Mouse (Mus musculus) kidney, adult 2 months (tissue): ENCODE measurements around the gene Gpr152.

Experiments used
- CTCF ChIP-seq: fragments of 200-500 bp; conservative IDR thresholded peaks from 2 replicates; pipeline ENCODE4 v1.5.1; 2011; ENCODE audit warnings: low read depth, mild to moderate bottlenecking, control low read depth, low read length, moderate library complexity, mixed read lengths; ENCODE audit not compliant: insufficient read depth, insufficient read length
- POLR2A ChIP-seq: fragments of 200-500 bp; IDR thresholded peaks from one replicate; pipeline ENCODE4 v1.6.1; 2011; ENCODE audit warnings: low read depth, low read length, control low read depth

- TF ChIP-seq CTCF (no peak), POLR2A (no peak)
These were observed 44.1 kb downstream of the Gpr152 start for GRCm38 (mm10) chr19:4183689-4184088.
